Mouse (Mus musculus): ENCODE measurements around the gene Scn8a. TPM values are rescaled to one million over a fixed set of nuclear protein-coding genes. Genes with fewer than 3 reads are reported as not detected.
A peak's percentile ranks its signal among the peaks of the same experiment; 100 is the strongest.

Gene Scn8a
- polyA plus RNA-seq, 1 experiment from 2014 or later = 0.59 TPM

GRCm38 (mm10) chr15:100924941-100925340 is 55.3 kb downstream of the Scn8a start:
- Histone ChIP-seq H3K9ac (ENCODE audit: low read depth, low read length) (no peak overlapping the region), H3K4me2 (replicated peaks; ENCODE audit: low read depth) (no peak overlapping the region), H3K27me3 (replicated peaks; ENCODE audit: control insufficient read depth, insufficient read depth, low read length) (no peaks in the 10 kb centered on the region), H3K36me3 (ENCODE audit: control insufficient read depth, insufficient read depth) (no peaks in the 10 kb centered on the region), H3K4me1 (replicated peaks; ENCODE audit: control insufficient read depth, insufficient read depth, low read length) (no peaks in the 10 kb centered on the region; the same call in 1 of the 2 replicates), H3K4me3 (ENCODE audit: low read depth, low read length) (no peak overlapping the region), H3K9me3 (ENCODE audit: control insufficient read depth) (no peaks in the 10 kb centered on the region), H3K27ac (ENCODE audit: low read depth, low read length) (no peak overlapping the region)
- no peak for TF ChIP-seq CTCF (IDR thresholded peaks at IDR 0.05; ENCODE audit: low read depth)
- WGBS = 78% methylated on average over 10 of the region's 10 CpGs
- no peak for ATAC-seq

GRCm38 (mm10) chr15:100930477-100930876 is 60.8 kb downstream of the Scn8a start:
- H3K4me3 ChIP-seq (ENCODE audit: low read depth, low read length) = no peak overlapping the region
- no peak for TF ChIP-seq CTCF (IDR thresholded peaks at IDR 0.05; ENCODE audit: low read depth)
- no peaks in the 10 kb centered on the region for H3K4me1 ChIP-seq (replicated peaks; ENCODE audit: control insufficient read depth, insufficient read depth, low read length)
- H3K9ac ChIP-seq (ENCODE audit: low read depth, low read length) = no peak overlapping the region
- no peaks in the 10 kb centered on the region for H3K9me3 ChIP-seq (ENCODE audit: control insufficient read depth)
- no peak overlapping the region for H3K4me2 ChIP-seq (replicated peaks; ENCODE audit: low read depth)
- 56% methylated on average over 3 of the region's 3 CpGs for WGBS
- no peak for ATAC-seq
- no peaks in the 10 kb centered on the region for H3K27me3 ChIP-seq (replicated peaks; ENCODE audit: control insufficient read depth, insufficient read depth, low read length)
- H3K27ac ChIP-seq (ENCODE audit: low read depth, low read length) = no peak overlapping the region
- no peaks in the 10 kb centered on the region for H3K36me3 ChIP-seq (ENCODE audit: control insufficient read depth, insufficient read depth)

DNA sequence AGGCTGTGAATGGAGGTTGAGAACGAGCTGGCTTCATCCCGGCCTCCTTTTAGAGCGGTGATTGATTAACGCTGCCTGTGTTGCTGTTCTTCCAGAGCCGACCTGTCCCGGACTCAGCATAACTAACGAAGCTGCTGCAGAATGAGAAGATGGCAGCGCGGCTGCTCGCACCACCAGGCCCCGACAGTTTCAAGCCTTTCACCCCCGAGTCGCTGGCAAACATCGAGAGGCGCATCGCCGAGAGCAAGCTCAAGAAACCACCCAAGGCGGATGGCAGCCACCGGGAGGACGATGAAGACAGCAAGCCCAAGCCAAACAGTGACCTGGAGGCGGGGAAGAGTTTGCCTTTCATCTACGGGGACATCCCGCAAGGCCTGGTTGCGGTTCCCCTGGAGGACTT is 66.5 kb downstream of the Scn8a start:
- Histone ChIP-seq H3K27me3 (replicated peaks; ENCODE audit: control insufficient read depth, insufficient read depth, low read length) (no peaks in the 10 kb centered on the region), H3K4me3 (ENCODE audit: low read depth, low read length) (no peak overlapping the region), H3K9ac (ENCODE audit: low read depth, low read length) (no peak overlapping the region), H3K4me1 (replicated peaks; ENCODE audit: control insufficient read depth, insufficient read depth, low read length) (peaks cover 4% of the 10 kb centered on the region), H3K36me3 (ENCODE audit: control insufficient read depth, insufficient read depth) (no peaks in the 10 kb centered on the region), H3K27ac (ENCODE audit: low read depth, low read length) (no peak overlapping the region), H3K9me3 (ENCODE audit: control insufficient read depth) (no peaks in the 10 kb centered on the region), H3K4me2 (replicated peaks; ENCODE audit: low read depth) (peak overlapping the region; percentile 47)
- WGBS = 43% methylated on average over 24 of the region's 24 CpGs
- no peak for TF ChIP-seq CTCF (IDR thresholded peaks at IDR 0.05; ENCODE audit: low read depth)
- no peak for ATAC-seq

- no peak overlapping the region for H3K4me3 ChIP-seq (ENCODE audit: low read depth, low read length)
Measured at GRCm38 (mm10) chr15:100948383-100948782, 78.7 kb downstream of the Scn8a start.

GRCm38 (mm10) chr15:100949169-100949568 is 79.5 kb downstream of the Scn8a start:
- WGBS = 81% methylated on average over 4 of the region's 4 CpGs

More at GRCm38 (mm10) chr15:100948383-100948782, 78.7 kb downstream of the Scn8a start:
- Histone ChIP-seq H3K36me3 (ENCODE audit: control insufficient read depth, insufficient read depth) (no peaks in the 10 kb centered on the region), H3K9me3 (ENCODE audit: control insufficient read depth) (no peaks in the 10 kb centered on the region), H3K9ac (ENCODE audit: low read depth, low read length) (no peak overlapping the region), H3K27me3 (replicated peaks; ENCODE audit: control insufficient read depth, insufficient read depth, low read length) (no peaks in the 10 kb centered on the region), H3K27ac (ENCODE audit: low read depth, low read length) (no peak overlapping the region), H3K4me2 (replicated peaks; ENCODE audit: low read depth) (no peak overlapping the region), H3K4me1 (replicated peaks; ENCODE audit: control insufficient read depth, insufficient read depth, low read length) (no peaks in the 10 kb centered on the region)
- no peak for ATAC-seq
- TF ChIP-seq CTCF (IDR thresholded peaks at IDR 0.05; ENCODE audit: low read depth) = no peak
- 89% methylated on average over 13 of the region's 13 CpGs for WGBS

GRCm38 (mm10) chr15:100951491-100951890 is 81.8 kb downstream of the Scn8a start:
- Histone ChIP-seq H3K9ac (ENCODE audit: low read depth, low read length) (no peak overlapping the region), H3K9me3 (ENCODE audit: control insufficient read depth) (no peaks in the 10 kb centered on the region), H3K4me3 (ENCODE audit: low read depth, low read length) (no peak overlapping the region), H3K36me3 (ENCODE audit: control insufficient read depth, insufficient read depth) (no peaks in the 10 kb centered on the region), H3K27ac (ENCODE audit: low read depth, low read length) (no peak overlapping the region), H3K4me2 (replicated peaks; ENCODE audit: low read depth) (no peak overlapping the region), H3K4me1 (replicated peaks; ENCODE audit: control insufficient read depth, insufficient read depth, low read length) (no peaks in the 10 kb centered on the region), H3K27me3 (replicated peaks; ENCODE audit: control insufficient read depth, insufficient read depth, low read length) (no peaks in the 10 kb centered on the region)
- TF ChIP-seq CTCF (IDR thresholded peaks at IDR 0.05; ENCODE audit: low read depth) = no peak
- no peak for ATAC-seq
- 81% methylated on average over 10 of the region's 10 CpGs for WGBS

More at GRCm38 (mm10) chr15:100949169-100949568, 79.5 kb downstream of the Scn8a start:
- no peak for ATAC-seq
- H3K4me3 ChIP-seq (ENCODE audit: low read depth, low read length) = no peak overlapping the region
- no peaks in the 10 kb centered on the region for H3K27me3 ChIP-seq (replicated peaks; ENCODE audit: control insufficient read depth, insufficient read depth, low read length)
- H3K4me1 ChIP-seq (replicated peaks; ENCODE audit: control insufficient read depth, insufficient read depth, low read length) = no peaks in the 10 kb centered on the region
- no peak overlapping the region for H3K27ac ChIP-seq (ENCODE audit: low read depth, low read length)
- no peaks in the 10 kb centered on the region for H3K9me3 ChIP-seq (ENCODE audit: control insufficient read depth)
- H3K4me2 ChIP-seq (replicated peaks; ENCODE audit: low read depth) = no peak overlapping the region
- H3K9ac ChIP-seq (ENCODE audit: low read depth, low read length) = no peak overlapping the region
- TF ChIP-seq CTCF (IDR thresholded peaks at IDR 0.05; ENCODE audit: low read depth) = no peak
- H3K36me3 ChIP-seq (ENCODE audit: control insufficient read depth, insufficient read depth) = no peaks in the 10 kb centered on the region

- H3K4me3 ChIP-seq (ENCODE audit: low read depth, low read length) = no peak overlapping the region
- 67% methylated on average over 2 of the region's 2 CpGs for WGBS
- no peaks in the 10 kb centered on the region for H3K4me1 ChIP-seq (replicated peaks; ENCODE audit: control insufficient read depth, insufficient read depth, low read length)
- no peaks in the 10 kb centered on the region for H3K36me3 ChIP-seq (ENCODE audit: control insufficient read depth, insufficient read depth)
- no peak overlapping the region for H3K9ac ChIP-seq (ENCODE audit: low read depth, low read length)
- H3K4me2 ChIP-seq (replicated peaks; ENCODE audit: low read depth) = no peak overlapping the region
- no peak overlapping the region for H3K27ac ChIP-seq (ENCODE audit: low read depth, low read length)
- no peak for ATAC-seq
- H3K27me3 ChIP-seq (replicated peaks; ENCODE audit: control insufficient read depth, insufficient read depth, low read length) = no peaks in the 10 kb centered on the region
- no peak for TF ChIP-seq CTCF (IDR thresholded peaks at IDR 0.05; ENCODE audit: low read depth)
- H3K9me3 ChIP-seq (ENCODE audit: control insufficient read depth) = no peaks in the 10 kb centered on the region
Measured at GRCm38 (mm10) chr15:100952292-100952691, 82.6 kb downstream of the Scn8a start.
